8 mouse cellular contexts compared by ENCODE assay signal in the genomic region with DNA sequence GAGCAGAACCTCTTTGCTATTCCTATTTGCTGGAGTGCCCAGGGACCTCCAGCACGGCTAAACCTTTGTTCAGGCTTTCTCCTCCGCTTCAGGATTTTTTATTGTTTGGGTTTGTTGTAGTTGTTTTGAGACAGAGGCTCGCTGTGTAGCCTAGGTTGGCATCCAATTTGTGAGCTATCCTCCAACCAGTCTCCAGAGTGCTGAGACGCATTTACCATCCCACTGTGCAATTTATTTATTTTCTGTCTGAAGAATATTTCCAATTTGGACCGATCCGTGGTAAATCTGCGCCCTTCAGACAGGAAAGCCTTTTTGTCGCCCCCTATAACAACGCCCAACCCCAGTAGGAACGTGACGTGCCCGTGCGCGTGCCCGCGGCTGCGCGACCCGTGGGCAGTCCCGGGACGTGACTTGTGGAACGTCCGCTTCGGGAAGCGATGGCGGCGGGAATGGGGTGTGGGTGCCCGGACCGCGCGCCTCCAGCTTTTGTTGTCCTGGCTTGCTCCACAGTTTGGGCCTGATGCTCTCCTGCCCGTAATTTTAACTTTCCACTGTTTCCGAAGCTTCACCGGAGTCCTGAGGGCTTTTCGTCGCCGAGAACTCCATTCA. TPM values are rescaled to one million over a fixed set of nuclear protein-coding genes. Genes with fewer than 3 reads are reported as not detected.
DNase-seq lines count a peak whose midpoint lies in the region; ATAC-seq and TF ChIP-seq lines count a peak whose summit lies in the region.

No protein-coding gene starts in this region.

- no peak for TF ChIP-seq CTCF in C2C12 (IDR thresholded peaks at IDR 0.05; ENCODE audit: control insufficient read depth, insufficient read depth, insufficient read length)
- TF ChIP-seq CTCF in brain, embryonic 14.5 days (IDR thresholded peaks at IDR 0.05; ENCODE audit: borderline replicate concordance, extremely low read depth, insufficient read depth, insufficient read length) = no peak
- TF ChIP-seq CTCF in liver, adult 2 months (IDR thresholded peaks at IDR 0.05; ENCODE audit: low read depth, low read length) = no peak

- H3K36me3 ChIP-seq in C2C12 (ENCODE audit: control insufficient read depth, insufficient read depth) = peaks cover 26% of the 10 kb centered on the region
- H3K36me3 ChIP-seq in heart, embryonic 12.5 days = peaks cover 11% of the 10 kb centered on the region
- peaks cover 3% of the 10 kb centered on the region for H3K36me3 ChIP-seq in kidney, embryonic 16.5 days (ENCODE audit: insufficient read depth, low read length)
- peaks cover 5% of the 10 kb centered on the region for H3K36me3 ChIP-seq in liver, adult 2 months (ENCODE audit: control insufficient read depth, insufficient read depth, low read length)

- H3ac ChIP-seq in C2C12 (ENCODE audit: control insufficient read depth, insufficient read length, low read depth) = peak overlapping the region; percentile 60

- H3K4me2 ChIP-seq in heart, embryonic 12.5 days = peak overlapping the region; percentile 95
- peak overlapping the region; percentile 76 for H3K4me2 ChIP-seq in kidney, embryonic 16.5 days (replicated peaks; ENCODE audit: low read depth, low read length)

- H3K79me3 ChIP-seq in C2C12 (ENCODE audit: low read depth) = peaks cover 37% of the 10 kb centered on the region

- peak; percentile 64; the same call in 1 of the 2 replicates for TF ChIP-seq POLR2A in brain, embryonic 14.5 days (IDR thresholded peaks at IDR 0.05; ENCODE audit: borderline replicate concordance, extremely low read depth, insufficient read depth, insufficient read length, poor library complexity, severe bottlenecking)
- TF ChIP-seq POLR2A in liver, adult 2 months (IDR thresholded peaks at IDR 0.05; ENCODE audit: extremely low read depth, insufficient read depth, low read length) = 0 out of 2 replicates have a peak, but pooled peaks have one; percentile 50

- peaks cover 42% of the 10 kb centered on the region for H3K79me2 ChIP-seq in C2C12 (ENCODE audit: control insufficient read depth, insufficient read depth)
- peaks cover 19% of the 10 kb centered on the region for H3K79me2 ChIP-seq in liver, adult 2 months (ENCODE audit: control insufficient read depth, insufficient read depth, low read length)

- ATAC-seq in erythroblast, adult 5-6 weeks (replicated peaks; ENCODE audit: low FRiP score, poor library complexity, severe bottlenecking) = peak; percentile 58
- ATAC-seq in heart, embryonic 12.5 days (ENCODE audit: insufficient number of reproducible peaks, low FRiP score) = peak; percentile 84
- ATAC-seq in kidney, embryonic 16.5 days (ENCODE audit: low FRiP score, low TSS enrichment) = peak; percentile 81
- peak; percentile 13 for ATAC-seq in monocyte, adult 5-6 weeks (replicated peaks; ENCODE audit: insufficient number of reproducible peaks, low FRiP score, low TSS enrichment, poor library complexity, severe bottlenecking)

- H3K27me3 ChIP-seq in C2C12 (ENCODE audit: control insufficient read depth, insufficient read depth, insufficient read length) = no peaks in the 10 kb centered on the region
- H3K27me3 ChIP-seq in heart, embryonic 12.5 days (replicated peaks) = no peaks in the 10 kb centered on the region
- H3K27me3 ChIP-seq in kidney, embryonic 16.5 days (ENCODE audit: insufficient read depth, low read length) = no peaks in the 10 kb centered on the region
- no peaks in the 10 kb centered on the region for H3K27me3 ChIP-seq in liver, adult 2 months (ENCODE audit: control insufficient read depth, insufficient read depth, low read length)

- under 1% methylated on average over 37 of the region's 37 CpGs for WGBS in heart, embryonic 12.5 days
- 0% methylated on average over 37 of the region's 37 CpGs for WGBS in kidney, embryonic 16.5 days
- under 1% methylated on average over 37 of the region's 37 CpGs for WGBS in liver, adult 2 months

- peak overlapping the region; percentile 99 for H3K27ac ChIP-seq in heart, embryonic 12.5 days (ENCODE audit: poor library complexity, severe bottlenecking)
- H3K27ac ChIP-seq in kidney, embryonic 16.5 days (ENCODE audit: low read length) = peak overlapping the region; percentile 100
- peak overlapping the region; percentile 95 for H3K27ac ChIP-seq in liver, adult 2 months (replicated peaks; ENCODE audit: insufficient read depth, low read depth, low read length)

- no peaks in the 10 kb centered on the region for H3K9me3 ChIP-seq in heart, embryonic 12.5 days (replicated peaks)
- no peaks in the 10 kb centered on the region for H3K9me3 ChIP-seq in kidney, embryonic 16.5 days (ENCODE audit: low read length)

- DNase-seq in brain, embryonic 14.5 days (ENCODE audit: low read depth) = peak; percentile 97
- no peak for DNase-seq in liver, adult 2 months (ENCODE audit: extremely low read depth, low read depth, low spot score)
- peak; percentile 81 to 90 for DNase-seq in spleen, postnatal 4 days (ENCODE audit: low spot score in 2 of 2)

- peaks cover 21% of the 10 kb centered on the region for H3K4me1 ChIP-seq in heart, embryonic 12.5 days (replicated peaks)
- H3K4me1 ChIP-seq in kidney, embryonic 16.5 days (ENCODE audit: insufficient read depth, low read length) = peaks cover 29% of the 10 kb centered on the region
- H3K4me1 ChIP-seq in liver, adult 2 months (ENCODE audit: control insufficient read depth, insufficient read depth, low read length) = peaks cover 12% of the 10 kb centered on the region

- peak overlapping the region; percentile 96 for H3K9ac ChIP-seq in heart, embryonic 12.5 days
- peak overlapping the region; percentile 95 for H3K9ac ChIP-seq in kidney, embryonic 16.5 days (replicated peaks; ENCODE audit: low read length)
- H3K9ac ChIP-seq in liver, adult 2 months (ENCODE audit: low read depth, low read length) = peak overlapping the region; percentile 85

- H3K4me3 ChIP-seq in C2C12 (ENCODE audit: insufficient read depth, poor library complexity, severe bottlenecking) = peak overlapping the region; percentile 94
- peak overlapping the region; percentile 82 for H3K4me3 ChIP-seq in heart, embryonic 12.5 days
- H3K4me3 ChIP-seq in kidney, embryonic 16.5 days (ENCODE audit: low read length) = peak overlapping the region; percentile 97
- H3K4me3 ChIP-seq in liver, adult 2 months (ENCODE audit: insufficient read depth, low read depth, low read length) = peak overlapping the region; percentile 70

TF ChIP-seq in C2C12, 6 proteins besides CTCF, POLR2A, EP300 and RAD21:
- TF ChIP-seq MYOD1 (IDR thresholded peaks at IDR 0.05; ENCODE audit: control insufficient read depth, insufficient read length, low read depth) (no peak), CEBPB (IDR thresholded peaks at IDR 0.05; ENCODE audit: low read depth) (no peak), FOSL1 (IDR thresholded peaks at IDR 0.05; ENCODE audit: insufficient read depth, low read length, poor library complexity, severe bottlenecking) (no peak), MAX (IDR thresholded peaks at IDR 0.05) (peak; percentile 80), MYOG (IDR thresholded peaks at IDR 0.05; ENCODE audit: control insufficient read depth, extremely low read depth, insufficient read length) (no peak), USF1 (IDR thresholded peaks at IDR 0.05; ENCODE audit: low read depth) (no peak)

RNA-seq across cellular contexts. Expression of gene Alkbh5, which starts 0.8 kb away (rescaled TPM):
- polyA plus RNA-seq in C2C12 (2012; fragmentation: generic; extraction: Trizol) = 20.1 TPM
- polyA plus RNA-seq in brain, embryonic 14.5 days (2012; rRNA removed) = 15.8 and 22.4 TPM in 2 replicates
- 9.8 and 10.2 TPM in 2 replicates for total RNA-seq in erythroblast, adult 5-6 weeks (2015; ENCODE audit: low replicate concordance)
- total RNA-seq in erythroblast, adult 5-6 weeks (2017; ENCODE audit: low replicate concordance) = 10.9 and 13.8 TPM in 2 replicates
- polyA plus RNA-seq in heart, embryonic 12.5 days (2016; fragmentation: Nextera tagmentation; extraction: Ambion mirVana) = 41.8 and 44.6 TPM in 2 replicates
- 34.5 and 34.8 TPM in 2 replicates for polyA plus RNA-seq in kidney, embryonic 16.5 days (2015; fragmentation: Nextera tagmentation; extraction: Ambion mirVana)
- total RNA-seq in liver, adult 2 months (2014; rRNA removed) = 25.2 and 33.8 TPM in 2 replicates
- polyA plus RNA-seq in liver, adult 2 months (2012; rRNA removed) = 21.2 and 22.6 TPM in 2 replicates
- 26.6 to 33.2 TPM (median 29.5 TPM) in 3 replicates for total RNA-seq in monocyte, adult 5-6 weeks (2017)

Comparison
In these comparisons a context has a peak if more than half of its experiments do, and no peak if none do; other contexts are left out.
1. ATAC-seq: peak in every context shown above with its lines; median percentile 84 in heart, embryonic 12.5 days; 81 in kidney, embryonic 16.5 days; 58 in erythroblast, adult 5-6 weeks; 13 in monocyte, adult 5-6 weeks.